Mouse (Mus musculus): ENCODE data around the gene Lamtor3.

- no peak for TF ChIP-seq ZC3H11A (IDR thresholded peaks at IDR 0.05; ENCODE audit: borderline replicate concordance, low read depth, low read length)
- no peak for TF ChIP-seq MAFK (IDR thresholded peaks at IDR 0.05; ENCODE audit: insufficient read depth, low read depth, low read length)
- no peak for TF ChIP-seq ZNF384 (IDR thresholded peaks at IDR 0.05; ENCODE audit: low read depth, low read length)
Observed at GRCm38 (mm10) chr3:137972224-137972623, 53.9 kb downstream of the Lamtor3 start.

All from ES-E14 (cell line).